Mouse (Mus musculus) cerebellum, adult 9-10 months (tissue): ENCODE results near the gene E4f1.
A peak's percentile ranks its signal among the peaks of the same experiment; 100 is the strongest.

ENCODE experiments used
- DNase-seq: peaks from one replicate; pipeline ENCODE4 v3.0.0; 2022

Gene E4f1

GRCm38 (mm10) chr17:24469910-24470602 is at the start of gene E4f1, which contains the start of gene Pgp:
E4f1 (minus strand) TSS chr17:24470313.
Pgp (plus strand) TSS chr17:24470392.
- DNase-seq, result peak; percentile 99

DNA sequence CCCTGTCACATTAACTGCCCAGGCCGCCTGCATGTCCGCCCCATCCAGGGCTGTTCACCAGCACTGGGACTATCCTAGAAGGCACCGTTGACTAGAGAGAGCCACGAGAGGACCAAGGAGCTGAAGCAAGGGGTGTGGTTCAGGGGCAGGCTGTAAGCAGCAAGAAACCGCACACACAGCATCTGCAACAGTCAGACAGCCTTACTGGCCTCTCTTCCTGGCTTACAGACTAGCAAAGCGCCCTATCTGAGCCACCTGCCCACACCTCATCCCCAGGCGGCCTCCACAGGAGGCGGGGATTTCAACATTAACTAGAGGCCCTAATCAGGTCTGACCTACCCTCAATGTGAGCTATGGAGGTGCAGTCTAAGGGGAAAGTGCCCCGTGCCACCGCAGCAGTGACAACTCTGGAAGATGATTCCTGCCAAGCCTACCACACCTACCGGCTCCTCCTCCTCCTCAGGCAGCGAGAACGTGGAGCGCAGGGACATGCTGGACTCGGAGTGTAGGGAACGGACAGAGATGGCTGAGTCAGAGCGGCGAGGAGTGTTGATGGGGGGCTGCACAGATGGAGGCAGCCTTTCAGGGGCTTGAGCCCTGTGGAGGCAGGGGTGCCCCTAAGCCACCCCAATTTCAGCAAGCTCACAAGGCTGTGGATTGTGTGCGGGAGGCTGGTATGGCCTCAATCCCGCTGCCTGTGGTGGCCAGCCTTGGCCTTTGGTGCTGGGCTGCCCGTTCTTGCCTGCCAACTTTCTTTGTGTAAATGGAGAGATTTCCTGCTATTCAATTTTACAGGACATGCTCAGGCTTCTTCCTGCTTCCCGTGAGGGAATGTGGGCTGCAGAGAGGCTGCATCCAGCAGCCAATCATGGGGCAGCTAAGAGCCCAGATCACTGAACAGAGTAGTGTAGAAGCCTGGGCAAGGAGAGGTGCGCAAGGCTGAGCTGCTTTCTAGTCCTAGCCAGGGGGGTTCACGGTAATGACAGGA is 44.5 kb upstream of the E4f1 start:
- DNase-seq, result no peak

DNA sequence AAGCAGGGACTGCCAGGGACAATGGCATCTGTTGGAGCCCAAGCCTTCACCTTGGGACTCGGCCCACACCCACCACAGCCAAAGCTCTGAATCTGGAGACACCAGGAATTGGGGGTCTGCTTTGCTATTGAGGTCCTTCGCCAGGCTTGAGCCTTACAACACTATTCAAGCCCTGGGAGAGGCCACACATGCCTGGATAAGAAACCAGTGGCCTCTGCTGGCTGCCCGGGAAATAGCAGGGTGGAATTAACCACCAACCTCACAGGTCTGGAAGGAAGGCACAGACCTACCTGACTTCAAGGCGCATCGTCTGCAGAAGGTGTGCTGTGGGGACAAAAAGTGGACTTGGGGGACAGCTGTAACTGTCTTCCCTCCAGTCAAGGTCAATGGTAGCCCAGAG is 43.5 kb upstream of the E4f1 start:
- DNase-seq, result peak; percentile 75

DNA sequence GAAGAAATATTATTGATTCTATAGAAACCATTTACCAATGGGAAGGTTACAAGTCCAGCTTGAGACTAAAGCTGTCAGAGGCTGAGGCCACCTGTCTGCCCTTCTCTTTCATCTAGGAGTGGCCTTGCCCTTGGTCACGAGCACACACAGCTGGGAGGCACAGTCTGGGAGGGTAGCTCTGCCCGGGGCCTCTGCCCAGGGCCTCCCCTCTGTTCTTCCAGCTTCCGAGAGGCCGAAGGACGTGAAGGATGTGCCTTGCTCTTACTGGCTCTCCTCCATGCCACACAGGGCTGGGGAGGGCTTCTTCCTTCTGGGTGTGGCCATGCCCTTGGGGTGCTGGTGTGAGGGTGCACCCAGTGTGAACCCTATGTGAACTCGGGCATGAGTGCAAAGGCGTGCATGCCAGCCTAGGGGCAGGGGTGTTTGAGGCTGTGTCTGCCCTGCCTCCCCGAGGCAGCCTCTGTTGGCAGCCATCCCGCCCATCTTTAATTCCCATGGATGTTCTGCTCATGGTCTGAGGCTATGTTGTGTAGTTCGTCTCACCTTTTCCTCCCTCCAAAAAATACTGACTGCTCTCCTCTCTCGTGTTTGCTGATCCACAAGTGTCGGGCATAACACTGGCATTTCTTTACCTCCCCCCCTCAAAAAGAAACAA is 37.8 kb upstream of the E4f1 start:
- DNase-seq, result no peak

GRCm38 (mm10) chr17:24507129-24507664 is 37.1 kb upstream of the E4f1 start:
- DNase-seq, result no peak

DNA sequence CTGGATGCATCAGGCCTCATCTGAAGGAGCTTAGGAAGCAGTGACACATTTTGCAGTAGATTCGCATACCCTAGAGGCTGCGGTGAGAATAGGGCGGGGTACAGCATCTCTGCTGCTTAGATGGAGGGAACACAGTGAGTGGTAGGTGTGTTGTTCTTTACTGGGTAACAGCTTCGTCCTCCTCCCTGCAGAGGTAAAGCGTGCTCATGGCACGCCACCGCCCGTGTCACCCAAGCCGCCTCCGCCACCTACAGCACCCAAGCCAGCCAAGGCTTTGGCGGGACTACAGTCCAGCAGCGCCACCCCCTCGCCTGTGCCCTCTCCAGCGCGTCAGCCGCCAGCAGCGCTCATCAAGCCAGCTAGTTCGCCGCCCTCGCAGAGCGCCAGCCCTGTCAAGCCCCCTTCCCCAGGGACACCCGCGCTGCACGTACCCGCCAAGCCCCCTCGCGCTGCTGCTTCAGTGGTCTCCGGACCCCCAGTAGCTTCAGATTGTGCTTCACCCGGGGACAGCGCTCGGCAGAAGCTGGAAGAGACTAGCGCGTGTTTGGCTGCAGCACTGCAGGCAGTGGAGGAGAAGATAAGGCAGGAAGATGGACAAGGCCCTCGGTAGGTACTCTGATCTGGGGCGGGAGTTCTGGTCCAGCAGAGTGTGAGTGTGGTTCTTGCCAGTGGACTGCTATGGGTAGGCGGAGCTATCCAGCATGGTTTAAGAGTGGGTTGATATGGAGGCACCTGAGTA is 36.4 kb upstream of the E4f1 start:
- DNase-seq, result no peak

- no peak for DNase-seq
Measured at GRCm38 (mm10) chr17:24505286-24505955, 35.3 kb upstream of the E4f1 start.

DNA sequence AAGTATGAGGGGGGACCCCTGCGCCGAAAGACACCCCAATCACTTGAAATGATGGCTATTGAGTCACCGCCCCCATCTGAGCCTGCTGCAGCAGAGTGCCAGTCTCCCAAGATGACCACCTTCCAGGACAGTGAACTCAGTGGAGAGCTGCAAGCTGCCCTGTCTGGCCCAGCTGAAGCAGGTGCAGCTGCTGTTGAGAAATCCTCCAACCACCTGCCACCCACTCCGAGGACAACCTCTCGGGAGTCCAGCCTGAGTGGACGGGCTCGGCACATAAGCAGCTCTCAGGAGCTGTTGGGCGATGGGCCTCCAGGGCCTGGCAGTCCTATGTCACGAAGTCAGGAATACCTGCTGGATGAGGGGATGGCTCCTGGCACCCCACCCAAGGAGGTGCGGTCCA is 34.0 kb upstream of the E4f1 start:
- DNase-seq, result no peak

GRCm38 (mm10) chr17:24502208-24502607 is 32.1 kb upstream of the E4f1 start:
- DNase-seq, result no peak

DNA sequence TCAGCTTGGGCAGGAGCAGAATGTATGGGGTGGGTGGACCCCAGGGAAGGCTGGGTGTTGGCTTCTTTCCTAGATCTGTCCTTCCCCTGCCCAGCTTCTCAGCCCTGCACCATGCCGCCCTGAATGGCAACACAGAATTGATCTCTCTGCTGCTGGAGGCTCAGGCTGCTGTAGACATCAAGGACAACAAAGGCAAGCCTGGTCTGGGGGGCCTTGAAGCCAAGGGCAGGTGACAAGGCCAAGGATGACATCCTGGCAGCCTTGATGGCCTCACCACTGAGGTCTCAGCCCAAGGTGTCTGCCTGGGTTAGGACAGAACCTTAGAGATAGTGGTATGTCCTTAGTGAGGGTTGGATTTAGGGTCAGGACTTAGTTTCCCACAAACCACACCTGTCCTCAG is 25.9 kb upstream of the E4f1 start:
- DNase-seq, result no peak

- DNase-seq, result no peak
Measured at GRCm38 (mm10) chr17:24495443-24495842, 25.3 kb upstream of the E4f1 start.

DNA sequence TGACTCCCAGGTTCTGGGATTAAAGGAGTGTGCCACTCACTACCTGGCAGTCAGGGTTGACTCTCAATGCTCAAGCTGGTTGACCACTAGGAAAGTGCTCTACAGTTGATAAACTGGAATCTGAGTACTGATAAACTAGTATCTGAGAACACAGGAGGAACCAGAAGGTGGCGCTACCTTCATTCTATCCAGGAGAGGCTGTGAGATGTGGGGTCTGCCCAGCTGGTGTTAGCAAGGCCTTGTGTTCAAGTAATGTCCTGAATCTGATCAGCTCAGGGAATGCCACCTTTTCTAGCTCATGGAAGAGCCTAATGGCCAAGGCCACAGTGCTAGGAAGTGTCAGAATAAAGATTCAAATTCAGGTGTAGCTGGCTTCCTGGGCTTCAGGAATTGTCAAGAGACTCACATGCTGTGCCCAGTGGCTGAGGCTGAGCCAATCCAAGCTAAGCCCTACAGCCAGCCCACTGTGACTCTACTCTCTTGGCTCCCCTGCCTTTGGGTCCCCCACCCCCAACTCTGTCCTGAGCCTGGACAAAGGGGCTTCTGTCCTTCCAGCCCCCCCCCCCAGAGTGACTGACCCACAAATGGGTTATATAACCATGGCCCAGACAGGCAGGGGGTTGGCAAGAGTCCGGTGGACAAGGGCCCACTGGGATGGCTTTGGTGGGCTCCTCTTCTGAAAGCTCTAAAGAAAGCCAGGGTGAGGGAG is 24.7 kb upstream of the E4f1 start:
- no peak for DNase-seq

DNA sequence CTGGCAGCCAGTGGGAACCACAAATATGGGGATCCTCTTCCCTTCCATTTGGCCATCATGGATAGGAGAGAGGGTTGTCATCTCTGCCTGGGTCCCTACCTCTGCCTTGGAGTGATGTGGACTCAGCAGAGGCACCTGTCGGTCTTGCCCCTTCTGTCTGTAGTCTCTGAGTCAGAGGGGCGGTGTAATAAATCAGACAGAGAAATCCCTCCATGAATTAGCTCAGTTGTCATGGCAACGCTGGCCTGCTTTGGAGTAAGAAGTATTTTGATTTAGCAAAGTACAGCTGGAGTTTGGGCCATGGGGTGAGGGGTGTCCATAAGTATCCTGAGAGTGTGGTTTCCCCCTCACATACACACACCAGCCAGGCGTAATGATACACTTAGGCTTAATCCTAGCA is 20.3 kb upstream of the E4f1 start:
- no peak for DNase-seq

GRCm38 (mm10) chr17:24489265-24490030 is 19.3 kb upstream of the E4f1 start:
- DNase-seq, result no peak

DNA sequence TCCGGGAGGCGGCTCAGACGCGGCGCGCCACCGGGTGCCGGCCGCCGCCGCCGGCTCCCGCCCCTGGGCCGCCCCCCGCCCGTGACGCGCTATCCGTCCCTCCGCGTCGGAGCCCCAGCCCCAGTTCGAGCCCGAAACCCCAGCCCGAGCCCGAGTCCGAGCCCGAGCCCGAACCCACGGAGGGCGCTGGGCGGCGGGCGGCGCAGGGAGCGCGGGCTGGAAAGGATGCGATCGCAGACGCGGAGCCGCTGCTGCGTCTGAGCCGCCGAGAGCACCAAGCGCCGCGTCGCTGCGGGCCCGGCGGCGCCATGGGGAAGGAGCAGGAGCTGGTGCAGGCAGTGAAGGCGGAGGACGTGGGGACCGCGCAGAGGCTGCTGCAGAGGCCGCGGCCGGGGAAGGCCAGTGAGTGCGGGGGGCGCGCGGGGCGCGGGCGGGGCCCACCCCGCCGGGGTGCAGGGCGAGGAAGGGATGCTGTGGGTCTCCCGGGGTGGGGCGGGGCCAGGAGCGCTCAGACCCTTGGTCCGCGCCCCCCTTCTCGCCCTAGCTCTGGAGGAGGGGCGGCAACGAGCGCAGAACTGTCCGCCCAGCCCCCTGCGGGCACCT is 18.6 kb upstream of the E4f1 start:
- no peak for DNase-seq

- peak; percentile 79 for DNase-seq
Measured at GRCm38 (mm10) chr17:24488186-24488661, 18.1 kb upstream of the E4f1 start, which contains the start of gene Caskin1. Caskin1 (plus strand) TSS chr17:24488601.

- DNase-seq, result no peak
Measured at GRCm38 (mm10) chr17:24485090-24485860, 15.2 kb upstream of the E4f1 start.

DNA sequence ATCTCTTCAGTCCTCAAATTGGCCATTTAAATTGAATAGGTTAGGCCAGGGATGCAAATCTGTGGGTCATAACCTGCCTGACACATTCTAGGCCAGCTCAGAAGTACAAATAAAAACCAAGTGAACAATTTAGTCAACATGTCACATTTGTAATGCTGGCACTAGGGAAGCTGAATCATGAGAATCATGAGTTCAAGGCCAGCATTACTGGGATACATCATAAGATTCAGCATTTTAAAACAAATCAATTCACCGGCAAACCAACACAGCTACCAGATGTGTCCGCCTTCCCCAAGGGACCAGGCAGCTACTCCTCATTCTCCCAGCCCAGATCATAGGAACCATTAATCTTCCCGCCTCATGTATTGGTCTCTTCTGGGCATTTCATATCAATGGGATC is 13.4 kb upstream of the E4f1 start:
- DNase-seq, result no peak
